10 mouse cellular contexts compared by ENCODE assay signal in genomic region chr5:13405432-13405831, GRCm38 (mm10).
DNase-seq lines count a peak whose midpoint lies in the region; ATAC-seq and TF ChIP-seq lines count a peak whose summit lies in the region.
"Had no signal": no experiment of that assay in that cellular context is flagged by ENCODE, and none has a peak within 500 bp of the region (broad histone marks: within the 10 kb centered on the region; RNA-seq: fewer than 3 reads in every experiment).

No protein-coding gene starts in this region.

- H3K4me3 ChIP-seq in liver, adult 2 months (ENCODE audit: insufficient read depth, low read depth, low read length): no peak overlapping the region
- no peak overlapping the region for H3K4me3 ChIP-seq in liver, embryonic 11.5 days (ENCODE audit: low read depth, low read length)
- H3K4me3 ChIP-seq: stomach, embryonic 15.5 days had no signal

- H3K4me2 ChIP-seq in liver, embryonic 11.5 days: no peak overlapping the region
- H3K4me2 ChIP-seq: stomach, embryonic 15.5 days had no signal

- TF ChIP-seq CTCF in liver, adult 2 months (IDR thresholded peaks at IDR 0.05; ENCODE audit: low read depth, low read length): 0 out of 2 replicates have a peak, but pooled peaks have one; percentile 8

- H3K9me3 ChIP-seq in liver, embryonic 11.5 days (ENCODE audit: control insufficient read depth, low read length): no peaks in the 10 kb centered on the region
- H3K9me3 ChIP-seq: stomach, embryonic 15.5 days had no signal

- 22% methylated on average over 1 of the region's 1 CpGs for WGBS in liver, adult 2 months
- WGBS in liver, embryonic 11.5 days: 12% methylated on average over 1 of the region's 1 CpGs

- no peaks in the 10 kb centered on the region for H3K4me1 ChIP-seq in liver, adult 2 months (ENCODE audit: control insufficient read depth, insufficient read depth, low read length)
- H3K4me1 ChIP-seq in liver, embryonic 11.5 days (replicated peaks; ENCODE audit: control insufficient read depth, insufficient read depth, low read length): no peaks in the 10 kb centered on the region
- H3K4me1 ChIP-seq: stomach, embryonic 15.5 days had no signal

- H3K27me3 ChIP-seq in liver, adult 2 months (ENCODE audit: control insufficient read depth, insufficient read depth, low read length): no peaks in the 10 kb centered on the region
- no peaks in the 10 kb centered on the region for H3K27me3 ChIP-seq in liver, embryonic 11.5 days (replicated peaks; ENCODE audit: control insufficient read depth, insufficient read depth, low read length)
- H3K27me3 ChIP-seq: stomach, embryonic 15.5 days had no signal

- H3K9ac ChIP-seq in liver, adult 2 months (ENCODE audit: low read depth, low read length): no peak overlapping the region
- no peak overlapping the region for H3K9ac ChIP-seq in liver, embryonic 11.5 days (ENCODE audit: low read depth, low read length)
- H3K9ac ChIP-seq: liver, embryonic 14.5 days; stomach, embryonic 15.5 days had no signal

- H3K79me2 ChIP-seq in liver, adult 2 months (ENCODE audit: control insufficient read depth, insufficient read depth, low read length): no peaks in the 10 kb centered on the region

- no peak overlapping the region for H3K27ac ChIP-seq in liver, adult 2 months (replicated peaks; ENCODE audit: insufficient read depth, low read depth, low read length)
- H3K27ac ChIP-seq in liver, embryonic 11.5 days (ENCODE audit: low read depth, low read length): no peak overlapping the region
- H3K27ac ChIP-seq: liver, embryonic 14.5 days; stomach, embryonic 15.5 days had no signal

- TF ChIP-seq POLR2A in liver, adult 2 months (IDR thresholded peaks at IDR 0.05; ENCODE audit: extremely low read depth, insufficient read depth, low read length): no peak

- no peak for ATAC-seq in liver, embryonic 11.5 days (replicated peaks; ENCODE audit: low FRiP score)
- ATAC-seq in erythroblast, adult 5-6 weeks (replicated peaks; ENCODE audit: low FRiP score, poor library complexity, severe bottlenecking): no peak
- ATAC-seq in activated CD4-positive, CD25-positive, alpha-beta regulatory T cell, adult 4 months: no peak

- DNase-seq in gastrocnemius, adult 18-20 months (ENCODE audit: low spot score): peak; percentile 7
- no peak for DNase-seq in gastrocnemius, postnatal 36 days
- DNase-seq in liver, adult 2 months (ENCODE audit: extremely low read depth, low read depth, low spot score): peak; percentile 4
- no peak for DNase-seq in liver, embryonic 11.5 days (ENCODE audit: low spot score)
- DNase-seq in R1 (ENCODE audit: low read depth, low spot score): peak; percentile 28
- peak; percentile 51 for DNase-seq in forelimb bud, embryonic 11.5 days (ENCODE audit: low read depth, low spot score)

- H3K36me3 ChIP-seq in liver, adult 2 months (ENCODE audit: control insufficient read depth, insufficient read depth, low read length): no peaks in the 10 kb centered on the region
- H3K36me3 ChIP-seq in liver, embryonic 11.5 days (ENCODE audit: control insufficient read depth, insufficient read depth, low read length): no peaks in the 10 kb centered on the region
- H3K36me3 ChIP-seq: stomach, embryonic 15.5 days had no signal

- intact Hi-C loops in gastrocnemius, postnatal 36 days (cut with DNase I): loop anchor here (5.0 kb wide), 1 partner anchor 177 kb away; no protein-coding TSS in a partner anchor

Comparison
In these comparisons a context has a peak if more than half of its experiments do, and no peak if none do; other contexts are left out.
1. DNase-seq: peak in gastrocnemius, adult 18-20 months (single experiment), liver, adult 2 months (single experiment), R1 (single experiment) and forelimb bud, embryonic 11.5 days (single experiment); none in gastrocnemius, postnatal 36 days (0 of 2) and liver, embryonic 11.5 days (single experiment).